Mouse (Mus musculus) B cell, adult (primary cell): ENCODE results near the gene Lpin3. TPM values are rescaled to one million over a fixed set of nuclear protein-coding genes. Genes with fewer than 3 reads are reported as not detected.

Source experiments
- total RNA-seq: library from RNA; stranded (reverse); gene quantifications from 4 replicates; pipeline ENCODE4 v1.2.4, GENCODE M21; 2023; ENCODE audit not compliant: inconsistent age

Lpin3 gene
- not detected in 4 replicates for total RNA-seq

GRCm38 (mm10) chr2:160880453-160881195 lies at the start of gene Lpin3:
Gene Lpin3 (plus strand): TSS chr2:160880670.

GRCm38 (mm10) chr2:160872890-160873382 lies 7.5 kb upstream of the Lpin3 start, which contains the start of gene Zhx3:
Gene Zhx3 (minus strand): TSS chr2:160872998.

GRCm38 (mm10) chr2:160912231-160912671 lies 31.8 kb downstream of the Lpin3 start, which contains the start of gene Emilin3:
Gene Emilin3 (minus strand): TSS chr2:160912328.

Other genes with a start within 250 kb of the Lpin3 start
- gene Top1, start 234.8 kb upstream of the Lpin3 start, total RNA-seq, result 142 to 158 TPM (median 151 TPM) in 4 replicates
- gene Plcg1, start 149.4 kb upstream of the Lpin3 start, total RNA-seq, result 39.0 to 48.1 TPM (median 41.3 TPM) in 4 replicates
- 4.8 to 6.4 TPM (median 5.8 TPM) in 4 replicates for gene Zhx3, start 7.7 kb upstream of the Lpin3 start, total RNA-seq
- gene Emilin3, start 31.7 kb downstream of the Lpin3 start, total RNA-seq, result 0.18 to 0.19 TPM in 2 of 4 replicates, not detected in the others
- gene Chd6, start 228.4 kb downstream of the Lpin3 start, total RNA-seq, result 92.5 to 112 TPM (median 107 TPM) in 4 replicates